Mouse (Mus musculus) limb, embryonic 10.5 days (tissue): Measurements from ENCODE around the gene Atp23. TPM values are rescaled to one million over a fixed set of nuclear protein-coding genes. Genes with fewer than 3 reads are reported as not detected.

Experiments used
- DNase-seq: peaks from one replicate; pipeline ENCODE4 v3.0.0-alpha.2; 2017; ENCODE audit warnings: low spot score
- H3K27ac ChIP-seq: fragments of 300-500 bp; sonication (generic); 2 replicates; pipeline ENCODE4 v1.5.1; 2016; ENCODE audit warnings: mild to moderate bottlenecking
- H3K27me3 ChIP-seq: fragments of 300-500 bp; sonication (generic); 2 replicates; pipeline ENCODE4 v1.6.1; 2016; ENCODE audit warnings: low read depth, mild to moderate bottlenecking; ENCODE audit not compliant: poor library complexity, severe bottlenecking
- H3K36me3 ChIP-seq: fragments of 300-500 bp; sonication (generic); 2 replicates; pipeline ENCODE4 v1.6.1; 2016; ENCODE audit warnings: mild to moderate bottlenecking, moderate library complexity
- H3K4me1 ChIP-seq: fragments of 300-500 bp; sonication (generic); 2 replicates; pipeline ENCODE4 v1.6.1; 2016
- H3K4me3 ChIP-seq: fragments of 300-500 bp; sonication (generic); 2 replicates; pipeline ENCODE4 v1.5.1; 2016; ENCODE audit warnings: mild to moderate bottlenecking, moderate library complexity
- H3K9me3 ChIP-seq: fragments of 300-500 bp; sonication (generic); replicated peaks from 2 replicates; pipeline ENCODE4 v1.6.1; 2016; ENCODE audit warnings: mild to moderate bottlenecking
- WGBS: fragments of 180-500 bp; shearing (Covaris S2); methylation state at CpG from one replicate; pipeline ENCODE4 v1.1.7; 2016; 5-methylcytosine and 5-hydroxymethylcytosine counted together
- polyA plus RNA-seq: library from polyadenylated mRNA; unstranded; fragments of >200 nt; fragmentation: Nextera tagmentation; extraction: Ambion mirVana; gene quantifications from 2 replicates; pipeline ENCODE4 v1.2.1, GENCODE M21; 2016

Atp23 gene
- polyA plus RNA-seq, 1 experiment from 2014 or later = 19.3 TPM

DNA sequence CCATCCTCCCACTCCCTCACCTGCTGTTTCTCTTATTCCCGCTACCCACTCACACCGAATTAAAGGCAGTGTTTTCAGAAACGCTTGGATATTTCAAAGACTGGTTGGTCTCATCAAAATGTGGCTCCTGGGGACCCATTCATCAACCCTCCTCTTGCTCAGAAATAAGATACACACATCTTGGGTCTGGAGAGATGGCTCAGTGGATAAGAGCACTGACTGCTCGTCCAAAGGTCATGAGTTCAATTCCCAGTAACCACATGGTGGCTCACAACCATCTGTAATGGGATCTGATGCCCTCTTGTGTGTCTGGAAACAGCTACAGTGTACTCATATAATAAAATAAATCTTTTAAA, 311 bp upstream of the Atp23 start:
- WGBS = 2% methylated on average over 4 of the region's 4 CpGs
- H3K4me1 ChIP-seq = peaks cover 21% of the 10 kb centered on the region

DNA sequence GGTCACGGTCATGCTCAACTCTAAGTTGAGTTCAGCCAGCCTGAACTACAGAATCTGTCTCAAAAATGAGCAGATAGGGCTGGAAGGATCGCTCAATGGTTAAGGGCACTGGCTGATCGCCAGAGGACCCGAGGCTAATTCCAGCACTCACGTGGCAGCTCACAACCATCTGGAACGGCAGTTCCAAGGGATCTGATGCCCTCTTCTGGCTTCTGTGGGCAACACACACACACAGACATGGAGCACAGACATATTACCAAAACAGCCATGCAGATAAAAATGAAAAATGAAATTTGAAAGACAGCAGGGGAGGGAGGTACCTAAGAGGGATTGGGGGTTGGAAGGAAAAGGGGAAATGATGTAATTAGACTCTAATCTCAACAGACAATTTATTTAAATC, 5.3 kb downstream of the Atp23 start:
- no peak overlapping the region for H3K4me3 ChIP-seq
- no peaks in the 10 kb centered on the region for H3K27me3 ChIP-seq
- H3K4me1 ChIP-seq = peaks cover 13% of the 10 kb centered on the region
- no peak for DNase-seq
- no peak overlapping the region for H3K27ac ChIP-seq
- H3K9me3 ChIP-seq = no peaks in the 10 kb centered on the region
- peaks cover 71% of the 10 kb centered on the region for H3K36me3 ChIP-seq
- WGBS = 42% methylated on average over 6 of the region's 6 CpGs

More for the DNA sequence above, 311 bp upstream of the Atp23 start:
- no peak for DNase-seq
- Histone ChIP-seq H3K27ac (no peak overlapping the region), H3K4me3 (peak overlapping the region; percentile 88), H3K9me3 (no peaks in the 10 kb centered on the region), H3K27me3 (no peaks in the 10 kb centered on the region), H3K36me3 (peaks cover 19% of the 10 kb centered on the region)

DNA sequence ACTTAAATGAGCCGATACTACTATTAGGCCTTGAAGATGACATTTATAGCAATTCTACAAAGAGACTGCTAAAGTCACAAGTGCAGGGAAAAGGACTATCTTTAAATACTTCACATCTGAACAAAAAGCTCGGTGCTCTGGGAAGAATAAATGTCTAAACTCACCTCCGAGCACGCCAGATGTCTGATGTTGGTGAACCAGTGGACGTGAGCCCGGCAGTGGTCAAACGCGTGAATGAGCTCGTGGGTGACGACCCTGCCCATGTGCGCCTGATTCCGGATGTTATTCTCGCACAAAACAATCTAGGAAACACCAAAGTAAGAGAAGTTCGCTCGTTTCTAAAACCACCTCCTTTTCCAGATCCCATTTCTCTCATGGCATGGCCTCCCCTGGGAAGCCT, 7.1 kb downstream of the Atp23 start:
- Histone ChIP-seq H3K27ac (no peak overlapping the region), H3K4me1 (no peaks in the 10 kb centered on the region), H3K9me3 (no peaks in the 10 kb centered on the region), H3K4me3 (no peak overlapping the region), H3K27me3 (no peaks in the 10 kb centered on the region), H3K36me3 (peaks cover 84% of the 10 kb centered on the region)
- no peak for DNase-seq
- 96% methylated on average over 15 of the region's 15 CpGs for WGBS

DNA sequence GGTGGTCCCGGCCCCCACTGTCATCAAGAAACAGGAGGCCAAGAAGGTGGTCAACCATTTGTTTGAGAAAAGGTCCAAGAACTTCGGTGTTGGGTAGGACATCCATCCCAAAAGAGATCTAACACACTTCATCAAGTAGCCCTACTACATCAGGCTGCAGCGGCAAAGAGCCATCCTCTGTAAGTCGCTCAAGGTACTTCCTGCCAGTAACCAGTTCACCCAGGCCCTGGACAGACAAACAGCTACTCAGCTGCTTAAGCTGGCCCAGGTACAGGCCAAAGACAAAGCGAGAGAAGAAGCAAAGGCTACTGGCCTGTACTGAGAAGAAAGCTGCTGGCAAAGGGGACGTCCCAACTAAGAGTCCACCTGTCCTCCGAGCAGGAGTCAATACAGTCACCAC, 8.0 kb downstream of the Atp23 start:
- peaks cover 84% of the 10 kb centered on the region for H3K36me3 ChIP-seq

DNA sequence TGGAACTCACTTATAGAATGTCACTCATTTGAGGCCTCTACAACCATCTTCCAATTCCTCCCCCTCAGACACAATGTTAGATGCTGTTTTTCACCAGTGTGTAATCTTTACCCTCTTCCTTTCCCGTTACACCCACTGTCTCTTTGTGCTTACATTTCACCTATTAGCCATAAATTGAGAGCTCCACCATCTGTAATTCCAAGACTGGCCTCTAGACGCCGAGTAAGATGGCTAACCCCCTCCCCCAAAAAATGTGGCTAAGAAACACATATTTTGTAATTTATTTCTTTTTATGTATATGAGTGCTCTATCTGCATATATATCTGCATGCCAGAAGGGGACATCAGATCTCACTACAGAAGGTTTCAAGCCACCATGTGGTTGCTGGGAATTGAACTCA, 27.4 kb downstream of the Atp23 start:
- Histone ChIP-seq H3K9me3 (no peaks in the 10 kb centered on the region), H3K4me1 (no peaks in the 10 kb centered on the region), H3K36me3 (no peaks in the 10 kb centered on the region), H3K27me3 (no peaks in the 10 kb centered on the region), H3K4me3 (no peak overlapping the region), H3K27ac (no peak overlapping the region)
- WGBS = 93% methylated on average over 3 of the region's 3 CpGs
- no peak for DNase-seq

More for the DNA sequence above, 8.0 kb downstream of the Atp23 start:
- Histone ChIP-seq H3K27me3 (no peaks in the 10 kb centered on the region), H3K27ac (no peak overlapping the region), H3K9me3 (no peaks in the 10 kb centered on the region), H3K4me1 (no peaks in the 10 kb centered on the region), H3K4me3 (no peak overlapping the region)
- DNase-seq = no peak
- WGBS = 96% methylated on average over 7 of the region's 7 CpGs

DNA sequence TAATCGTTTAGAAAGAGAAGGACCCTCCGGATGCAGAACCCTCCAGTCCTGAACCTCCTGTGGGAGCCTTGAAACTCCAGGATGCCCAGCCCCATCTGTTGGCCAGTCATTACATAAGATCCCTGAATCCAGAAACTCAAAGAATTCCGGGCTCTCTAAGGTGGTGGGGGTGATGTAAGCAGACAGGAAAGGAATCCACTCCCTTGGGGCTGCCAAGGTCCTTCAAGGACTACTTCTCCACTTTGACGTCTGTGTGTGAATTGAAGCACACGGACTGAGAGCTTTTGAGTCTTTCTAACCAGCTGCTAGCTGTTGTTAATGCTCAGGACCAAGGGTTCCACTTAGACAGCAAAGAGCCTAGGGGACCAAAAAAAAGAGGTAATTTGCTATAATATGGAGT, 28.9 kb downstream of the Atp23 start:
- H3K4me1 ChIP-seq = no peaks in the 10 kb centered on the region
- H3K27me3 ChIP-seq = no peaks in the 10 kb centered on the region
- DNase-seq = no peak
- 68% methylated on average over 5 of the region's 5 CpGs for WGBS
- no peaks in the 10 kb centered on the region for H3K9me3 ChIP-seq
- no peak overlapping the region for H3K4me3 ChIP-seq
- no peaks in the 10 kb centered on the region for H3K36me3 ChIP-seq
- H3K27ac ChIP-seq = no peak overlapping the region

DNA sequence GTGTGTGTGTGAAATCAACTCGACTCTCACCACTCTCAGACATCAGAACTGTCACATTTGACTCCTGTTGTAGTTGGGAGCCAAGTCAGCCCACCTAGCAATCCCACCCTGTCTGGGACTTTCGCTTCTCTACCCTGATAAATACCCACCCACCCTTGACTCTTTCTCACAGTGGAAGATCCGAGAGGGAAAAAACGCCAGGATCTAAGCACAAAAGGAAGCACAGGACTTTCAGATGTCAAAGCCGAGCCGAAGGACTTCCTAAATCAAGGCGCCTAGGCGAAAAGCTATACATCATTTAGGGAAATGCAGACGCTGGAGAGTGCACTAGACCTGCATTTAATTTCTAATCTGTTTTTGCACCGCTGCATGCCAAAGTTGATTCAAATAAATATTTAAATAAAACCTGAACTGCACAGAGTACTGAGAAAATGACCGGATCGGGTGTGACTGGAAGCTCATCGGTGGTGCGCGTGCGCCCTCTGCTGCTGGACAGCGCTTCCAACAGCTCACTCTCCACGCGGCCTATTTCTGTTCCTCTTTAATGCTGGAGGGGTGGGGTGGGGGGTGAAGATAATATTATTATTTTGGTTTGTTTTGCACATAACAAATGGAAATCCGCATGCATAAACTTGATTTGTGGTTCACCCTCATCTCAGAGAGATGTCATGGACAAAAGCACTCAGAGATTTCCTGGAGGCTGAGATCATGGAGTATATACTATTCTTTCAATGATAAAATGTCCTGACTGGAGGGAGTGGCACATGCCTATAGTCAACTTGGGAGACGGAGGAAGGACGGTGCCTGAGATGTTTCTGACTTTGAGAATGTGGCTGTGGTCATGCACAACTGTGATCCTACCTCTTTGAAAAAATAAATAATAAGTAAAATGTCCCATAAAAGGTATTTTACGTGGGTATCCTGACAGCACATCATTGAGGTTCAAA, 31.5 kb downstream of the Atp23 start:
- H3K36me3 ChIP-seq = no peaks in the 10 kb centered on the region
- H3K27ac ChIP-seq = no peak overlapping the region
- H3K27me3 ChIP-seq = no peaks in the 10 kb centered on the region
- H3K4me3 ChIP-seq = no peak overlapping the region
- no peaks in the 10 kb centered on the region for H3K9me3 ChIP-seq
- H3K4me1 ChIP-seq = no peaks in the 10 kb centered on the region
- DNase-seq = peak; percentile 84
- WGBS = 32% methylated on average over 23 of the region's 23 CpGs

DNA sequence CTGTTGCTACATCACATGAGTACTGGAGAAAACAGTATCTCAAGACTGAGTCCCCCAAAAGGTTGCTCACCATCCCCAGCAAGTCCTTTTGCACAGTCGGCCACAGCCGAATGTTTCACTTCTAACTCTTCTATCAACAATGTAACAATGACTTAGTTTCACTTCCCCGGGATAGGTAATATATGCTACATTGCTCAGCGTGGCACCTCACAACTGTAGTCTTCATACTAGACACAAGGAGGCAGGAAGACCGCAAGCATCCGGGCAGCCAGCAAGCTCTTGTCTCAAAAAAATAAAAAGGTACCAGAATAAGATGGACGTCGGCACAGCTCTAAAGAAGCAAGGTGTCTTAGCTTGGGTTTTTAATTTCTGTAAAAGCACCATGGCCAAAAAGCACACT, 35.9 kb downstream of the Atp23 start:
- Histone ChIP-seq H3K4me1 (peaks cover 3% of the 10 kb centered on the region; the same call in 1 of the 2 replicates), H3K36me3 (no peaks in the 10 kb centered on the region), H3K27me3 (no peaks in the 10 kb centered on the region), H3K4me3 (no peak overlapping the region), H3K27ac (no peak overlapping the region), H3K9me3 (no peaks in the 10 kb centered on the region)
- no peak for DNase-seq
- 94% methylated on average over 8 of the region's 8 CpGs for WGBS

DNA sequence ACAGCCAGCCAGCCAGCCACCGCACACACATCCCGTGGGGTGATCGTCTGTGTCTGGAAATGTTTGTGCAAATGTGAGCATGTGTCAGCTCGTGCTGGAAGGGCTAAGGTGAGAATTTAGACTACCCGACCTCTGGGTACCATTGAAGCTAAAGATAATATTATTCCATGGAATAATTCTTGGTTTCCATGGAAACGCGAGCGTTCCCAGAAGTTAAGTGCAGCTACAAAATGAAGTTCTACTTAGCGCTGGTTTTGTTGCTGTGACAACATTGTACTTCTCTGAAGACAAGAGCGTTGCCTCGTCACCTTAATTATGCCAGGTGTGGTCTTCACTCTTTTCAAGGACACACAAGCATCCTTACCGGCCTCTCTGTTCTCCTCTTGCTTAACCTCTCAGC, 39.0 kb downstream of the Atp23 start:
- H3K36me3 ChIP-seq = no peaks in the 10 kb centered on the region
- no peaks in the 10 kb centered on the region for H3K9me3 ChIP-seq
- H3K27ac ChIP-seq = no peak overlapping the region
- no peaks in the 10 kb centered on the region for H3K27me3 ChIP-seq
- 83% methylated on average over 12 of the region's 12 CpGs for WGBS
- no peak for DNase-seq
- no peak overlapping the region for H3K4me3 ChIP-seq
- peaks cover 3% of the 10 kb centered on the region; the same call in 1 of the 2 replicates for H3K4me1 ChIP-seq

DNA sequence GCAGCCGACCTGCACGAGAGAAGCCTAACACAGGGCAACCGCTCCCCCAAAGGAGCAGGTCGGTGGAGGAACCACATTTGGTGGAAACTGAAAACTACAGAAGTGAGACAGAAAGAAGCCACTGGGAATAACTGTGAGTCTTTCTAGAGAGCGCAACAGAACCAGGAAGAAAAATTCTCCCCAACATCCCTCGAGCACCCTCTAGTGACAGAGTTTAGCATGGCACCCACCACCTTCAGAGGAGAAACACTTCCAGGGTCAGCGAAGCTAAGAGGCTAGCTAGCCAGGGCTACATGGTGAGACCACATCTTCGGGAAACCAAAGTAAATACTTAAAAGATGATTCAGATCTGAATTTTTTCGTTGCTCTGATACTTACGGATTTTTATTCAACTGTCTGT, 47.9 kb downstream of the Atp23 start:
- DNase-seq = no peak
- 78% methylated on average over 10 of the region's 10 CpGs for WGBS
- 0 out of 2 replicates have a peak, but pooled peaks cover 4% of the 10 kb centered on the region for H3K4me1 ChIP-seq
- no peak overlapping the region for H3K4me3 ChIP-seq
- no peaks in the 10 kb centered on the region for H3K9me3 ChIP-seq
- H3K27me3 ChIP-seq = no peaks in the 10 kb centered on the region
- no peak overlapping the region for H3K27ac ChIP-seq
- no peaks in the 10 kb centered on the region for H3K36me3 ChIP-seq

DNA sequence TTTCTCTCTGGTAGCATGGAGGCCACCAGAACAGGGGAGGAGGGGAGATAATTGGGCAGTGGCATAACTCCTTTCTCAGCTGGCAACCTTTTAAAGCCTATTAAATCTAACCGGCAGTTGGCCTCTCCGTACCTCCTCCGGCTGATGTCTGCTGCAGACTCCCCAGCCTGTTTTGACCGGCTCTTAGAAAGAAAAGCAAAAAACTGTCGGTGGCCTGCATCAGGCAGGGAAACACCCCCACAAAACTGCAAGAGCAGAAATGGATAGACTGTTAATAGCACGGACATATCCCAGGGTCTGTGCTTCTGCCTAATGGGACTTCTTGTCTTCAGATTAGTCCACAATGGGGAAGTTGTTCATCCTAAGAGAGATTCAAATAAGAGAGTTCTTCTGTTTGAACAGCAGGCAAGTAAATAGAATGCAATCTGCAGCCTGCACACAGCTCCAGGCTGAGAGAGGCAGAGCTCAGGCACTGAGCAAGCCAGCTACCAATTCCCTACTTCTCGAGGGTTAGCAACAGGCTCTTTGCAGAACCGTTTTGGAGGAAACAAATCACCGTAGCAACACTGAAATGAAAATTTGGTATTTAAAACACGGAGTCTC, 55.7 kb downstream of the Atp23 start:
- Histone ChIP-seq H3K27ac (peak overlapping the region; percentile 80), H3K27me3 (no peaks in the 10 kb centered on the region), H3K9me3 (no peaks in the 10 kb centered on the region), H3K4me1 (peaks cover 24% of the 10 kb centered on the region), H3K36me3 (no peaks in the 10 kb centered on the region), H3K4me3 (0 out of 2 replicates have a peak overlapping the region, but pooled peaks have one; percentile 7)
- peak; percentile 44 for DNase-seq
- 40% methylated on average over 10 of the region's 10 CpGs for whole genome bisulfite sequencing

DNA sequence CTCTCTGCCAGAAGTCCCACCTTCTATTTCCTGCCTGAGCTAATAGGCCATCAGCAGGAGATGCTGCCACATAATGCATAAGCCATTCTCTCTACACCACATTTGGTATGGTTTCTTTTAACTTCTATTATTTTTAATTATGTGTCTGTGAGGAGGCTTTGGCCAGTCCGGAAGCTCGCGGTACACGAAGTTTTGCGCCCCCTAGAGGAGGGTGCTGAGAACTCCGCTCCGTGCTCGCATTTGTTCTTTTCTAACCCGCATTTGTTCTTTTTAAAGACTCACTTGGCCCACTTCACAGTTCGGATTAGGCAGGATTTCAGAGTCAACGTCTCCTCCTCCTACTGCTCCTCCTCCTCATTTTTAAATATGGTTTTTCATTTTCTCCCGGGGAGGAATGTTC, 56.5 kb downstream of the Atp23 start:
- no peak overlapping the region for H3K4me3 ChIP-seq
- H3K27me3 ChIP-seq = no peaks in the 10 kb centered on the region
- H3K36me3 ChIP-seq = no peaks in the 10 kb centered on the region
- no peaks in the 10 kb centered on the region for H3K9me3 ChIP-seq
- peaks cover 24% of the 10 kb centered on the region for H3K4me1 ChIP-seq
- 44% methylated on average over 12 of the region's 12 CpGs for WGBS
- peak; percentile 50 for DNase-seq
- H3K27ac ChIP-seq = peak overlapping the region; percentile 80; the same call in 1 of the 2 replicates

DNA sequence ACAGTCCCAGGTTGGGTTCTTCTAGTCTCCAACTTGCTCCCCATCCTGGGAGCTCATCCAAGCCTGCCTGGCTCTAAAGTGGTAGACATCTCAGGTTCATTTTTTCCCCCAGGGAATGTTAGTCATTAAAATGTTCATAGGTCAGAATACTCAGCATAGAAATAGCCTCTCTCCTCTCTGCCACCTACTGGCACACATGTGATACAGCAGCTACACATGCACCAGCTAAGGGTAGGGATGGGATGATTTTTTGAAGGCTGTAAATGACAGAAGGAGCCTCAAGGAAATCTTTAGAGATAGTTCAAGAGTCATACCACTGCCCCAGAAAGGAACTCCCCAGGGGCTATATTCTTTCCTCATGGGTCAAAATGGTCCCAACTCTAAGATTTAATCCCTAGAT, 60.9 kb downstream of the Atp23 start:
- Histone ChIP-seq H3K27me3 (no peaks in the 10 kb centered on the region), H3K4me3 (no peak overlapping the region), H3K9me3 (no peaks in the 10 kb centered on the region), H3K4me1 (peaks cover 8% of the 10 kb centered on the region), H3K27ac (no peak overlapping the region), H3K36me3 (no peaks in the 10 kb centered on the region)
- no peak for DNase-seq
